Mouse (Mus musculus): ENCODE data around the gene Rbck1. TPM values are rescaled to one million over a fixed set of nuclear protein-coding genes. Genes with fewer than 3 reads are reported as not detected.

The Rbck1 gene
- polyA plus RNA-seq, 1 experiment, result 76.2 TPM

GRCm38 (mm10) chr2:152322198-152322597 is 10.3 kb downstream of the Rbck1 start:
- Histone ChIP-seq H3K36me3 (ENCODE audit: control insufficient read depth, insufficient read depth, low read length) (no peaks in the 10 kb centered on the region), H3K4me1 (ENCODE audit: control insufficient read depth, insufficient read depth, low read length) (no peaks in the 10 kb centered on the region), H3K4me3 (ENCODE audit: control insufficient read depth, low read depth, low read length) (no peak overlapping the region), H3K27ac (ENCODE audit: control insufficient read depth, insufficient read depth, low read depth, low read length) (no peak overlapping the region), H3K27me3 (ENCODE audit: control insufficient read depth, insufficient read depth, low read length) (no peaks in the 10 kb centered on the region)
- no peak for TF ChIP-seq CTCF (IDR thresholded peaks at IDR 0.05; ENCODE audit: control insufficient read depth, insufficient read depth, insufficient replicate concordance, low read depth, low read length)
- TF ChIP-seq POLR2A (IDR thresholded peaks at IDR 0.05; ENCODE audit: control insufficient read depth, low read depth, low read length), result no peak

DNA sequence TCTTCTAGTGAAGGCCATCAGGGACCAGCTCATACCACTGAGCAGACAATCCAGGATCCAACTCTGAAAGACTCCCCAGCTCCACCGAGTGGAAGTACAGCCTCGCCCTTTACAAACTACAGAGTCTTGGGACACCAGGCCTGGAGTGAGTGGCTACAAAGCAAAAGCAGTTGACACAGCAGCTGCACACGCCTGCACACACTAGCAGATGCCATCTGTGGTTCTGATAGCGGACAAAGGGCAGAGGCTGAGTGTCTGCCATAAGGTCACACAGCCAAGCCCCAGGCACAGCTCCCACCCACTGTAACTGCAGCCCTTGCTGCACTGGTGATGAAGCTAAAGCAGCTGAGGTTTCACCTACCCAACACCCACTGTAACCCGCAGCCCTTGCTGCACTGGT is 10.9 kb downstream of the Rbck1 start:
- Histone ChIP-seq H3K4me1 (ENCODE audit: control insufficient read depth, insufficient read depth, low read length) (no peaks in the 10 kb centered on the region), H3K4me3 (ENCODE audit: control insufficient read depth, low read depth, low read length) (no peak overlapping the region), H3K36me3 (ENCODE audit: control insufficient read depth, insufficient read depth, low read length) (no peaks in the 10 kb centered on the region), H3K27me3 (ENCODE audit: control insufficient read depth, insufficient read depth, low read length) (no peaks in the 10 kb centered on the region), H3K27ac (ENCODE audit: control insufficient read depth, insufficient read depth, low read depth, low read length) (no peak overlapping the region)
- TF ChIP-seq POLR2A (IDR thresholded peaks at IDR 0.05; ENCODE audit: control insufficient read depth, low read depth, low read length) (no peak), CTCF (IDR thresholded peaks at IDR 0.05; ENCODE audit: control insufficient read depth, insufficient read depth, insufficient replicate concordance, low read depth, low read length) (no peak)

DNA sequence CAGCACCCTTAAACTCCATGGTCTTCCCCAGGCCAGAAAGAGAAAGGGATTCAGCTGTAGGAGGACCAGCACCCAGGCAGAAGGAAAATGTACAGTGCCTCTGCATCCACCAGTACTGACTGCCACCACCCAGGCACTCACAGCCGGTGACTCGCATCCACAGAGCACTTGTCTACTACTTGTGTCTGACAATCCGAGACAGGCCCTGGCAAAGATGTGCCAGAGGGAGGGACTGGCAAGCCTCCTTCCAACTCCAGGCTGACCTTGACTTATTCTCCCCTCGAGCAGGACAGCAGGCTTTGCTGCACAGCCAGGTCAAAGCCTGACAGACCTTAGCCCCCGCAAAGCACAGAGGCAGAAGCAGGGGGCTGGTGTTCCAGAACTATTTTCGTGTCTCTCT is 15.4 kb downstream of the Rbck1 start:
- no peaks in the 10 kb centered on the region for H3K27me3 ChIP-seq (ENCODE audit: control insufficient read depth, insufficient read depth, low read length)
- H3K27ac ChIP-seq (ENCODE audit: control insufficient read depth, insufficient read depth, low read depth, low read length), result no peak overlapping the region
- H3K36me3 ChIP-seq (ENCODE audit: control insufficient read depth, insufficient read depth, low read length), result no peaks in the 10 kb centered on the region; the same call in 1 of the 2 replicates
- TF ChIP-seq CTCF (IDR thresholded peaks at IDR 0.05; ENCODE audit: control insufficient read depth, insufficient read depth, insufficient replicate concordance, low read depth, low read length), result no peak
- TF ChIP-seq POLR2A (IDR thresholded peaks at IDR 0.05; ENCODE audit: control insufficient read depth, low read depth, low read length), result no peak
- H3K4me1 ChIP-seq (ENCODE audit: control insufficient read depth, insufficient read depth, low read length), result no peaks in the 10 kb centered on the region
- H3K4me3 ChIP-seq (ENCODE audit: control insufficient read depth, low read depth, low read length), result no peak overlapping the region

DNA sequence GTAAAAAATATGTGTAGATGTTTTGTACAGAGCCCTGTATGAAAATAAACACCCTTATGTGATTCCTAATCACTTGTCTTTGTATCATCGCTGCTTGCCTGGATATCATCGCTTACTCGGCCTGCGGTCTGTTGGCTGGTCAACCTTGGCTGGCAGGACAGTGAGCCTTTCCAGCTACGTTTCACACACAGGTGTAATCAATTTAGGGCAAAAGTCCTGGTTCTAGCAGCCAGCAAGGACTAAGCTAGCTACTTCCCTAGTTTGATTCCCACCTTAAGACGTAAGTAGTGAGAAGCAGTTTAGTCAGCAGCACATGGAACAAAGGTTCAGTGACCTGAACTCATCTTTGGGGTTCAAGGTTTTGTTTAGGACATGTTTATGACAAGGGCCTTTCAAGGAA is 18.5 kb downstream of the Rbck1 start:
- Histone ChIP-seq H3K27me3 (ENCODE audit: control insufficient read depth, insufficient read depth, low read length) (no peaks in the 10 kb centered on the region), H3K4me3 (ENCODE audit: control insufficient read depth, low read depth, low read length) (no peak overlapping the region), H3K36me3 (ENCODE audit: control insufficient read depth, insufficient read depth, low read length) (no peaks in the 10 kb centered on the region; the same call in 1 of the 2 replicates), H3K27ac (ENCODE audit: control insufficient read depth, insufficient read depth, low read depth, low read length) (no peak overlapping the region), H3K4me1 (ENCODE audit: control insufficient read depth, insufficient read depth, low read length) (no peaks in the 10 kb centered on the region)
- no peak for TF ChIP-seq POLR2A (IDR thresholded peaks at IDR 0.05; ENCODE audit: control insufficient read depth, low read depth, low read length)
- TF ChIP-seq CTCF (IDR thresholded peaks at IDR 0.05; ENCODE audit: control insufficient read depth, insufficient read depth, insufficient replicate concordance, low read depth, low read length), result no peak

- H3K36me3 ChIP-seq (ENCODE audit: control insufficient read depth, insufficient read depth, low read length), result no peaks in the 10 kb centered on the region; the same call in 1 of the 2 replicates
- H3K4me1 ChIP-seq (ENCODE audit: control insufficient read depth, insufficient read depth, low read length), result no peaks in the 10 kb centered on the region
- H3K27ac ChIP-seq (ENCODE audit: control insufficient read depth, insufficient read depth, low read depth, low read length), result no peak overlapping the region
- TF ChIP-seq CTCF (IDR thresholded peaks at IDR 0.05; ENCODE audit: control insufficient read depth, insufficient read depth, insufficient replicate concordance, low read depth, low read length) (no peak), POLR2A (IDR thresholded peaks at IDR 0.05; ENCODE audit: control insufficient read depth, low read depth, low read length) (no peak)
- no peaks in the 10 kb centered on the region for H3K27me3 ChIP-seq (ENCODE audit: control insufficient read depth, insufficient read depth, low read length)
- no peak overlapping the region for H3K4me3 ChIP-seq (ENCODE audit: control insufficient read depth, low read depth, low read length)
Measured at GRCm38 (mm10) chr2:152312996-152313395, 19.5 kb downstream of the Rbck1 start.

GRCm38 (mm10) chr2:152307186-152307585 is 25.3 kb downstream of the Rbck1 start:
- Histone ChIP-seq H3K4me3 (ENCODE audit: control insufficient read depth, low read depth, low read length) (no peak overlapping the region), H3K36me3 (ENCODE audit: control insufficient read depth, insufficient read depth, low read length) (peaks cover 1% of the 10 kb centered on the region; the same call in 1 of the 2 replicates), H3K27ac (ENCODE audit: control insufficient read depth, insufficient read depth, low read depth, low read length) (no peak overlapping the region), H3K4me1 (ENCODE audit: control insufficient read depth, insufficient read depth, low read length) (no peaks in the 10 kb centered on the region), H3K27me3 (ENCODE audit: control insufficient read depth, insufficient read depth, low read length) (no peaks in the 10 kb centered on the region)
- TF ChIP-seq POLR2A (IDR thresholded peaks at IDR 0.05; ENCODE audit: control insufficient read depth, low read depth, low read length), result no peak
- no peak for TF ChIP-seq CTCF (IDR thresholded peaks at IDR 0.05; ENCODE audit: control insufficient read depth, insufficient read depth, insufficient replicate concordance, low read depth, low read length)

GRCm38 (mm10) chr2:152305480-152305879 is 27.0 kb downstream of the Rbck1 start:
- H3K36me3 ChIP-seq (ENCODE audit: control insufficient read depth, insufficient read depth, low read length), result peaks cover 1% of the 10 kb centered on the region; the same call in 1 of the 2 replicates
- H3K27ac ChIP-seq (ENCODE audit: control insufficient read depth, insufficient read depth, low read depth, low read length), result no peak overlapping the region
- H3K4me3 ChIP-seq (ENCODE audit: control insufficient read depth, low read depth, low read length), result no peak overlapping the region
- TF ChIP-seq CTCF (IDR thresholded peaks at IDR 0.05; ENCODE audit: control insufficient read depth, insufficient read depth, insufficient replicate concordance, low read depth, low read length) (no peak), POLR2A (IDR thresholded peaks at IDR 0.05; ENCODE audit: control insufficient read depth, low read depth, low read length) (no peak)
- H3K4me1 ChIP-seq (ENCODE audit: control insufficient read depth, insufficient read depth, low read length), result no peaks in the 10 kb centered on the region
- H3K27me3 ChIP-seq (ENCODE audit: control insufficient read depth, insufficient read depth, low read length), result no peaks in the 10 kb centered on the region

DNA sequence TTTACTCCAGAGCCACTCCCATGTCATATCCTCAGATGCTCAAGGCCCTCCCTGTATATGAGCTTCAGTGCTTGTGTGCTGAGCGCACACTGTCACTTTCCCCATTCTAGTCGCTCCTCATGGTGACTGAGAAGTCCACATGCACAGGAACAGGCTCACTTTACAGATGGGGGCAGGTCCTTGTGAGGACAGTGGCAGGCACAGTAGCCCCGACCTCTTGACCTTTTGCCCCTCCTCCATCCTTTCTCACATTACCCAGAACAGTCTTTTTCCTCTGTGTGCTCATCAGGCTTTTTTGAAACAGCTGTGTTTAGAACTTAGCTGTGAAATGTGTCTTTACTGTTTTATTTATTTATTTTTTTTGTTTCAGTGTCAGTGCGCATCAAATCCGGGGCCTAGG is 28.7 kb downstream of the Rbck1 start:
- Histone ChIP-seq H3K4me1 (ENCODE audit: control insufficient read depth, insufficient read depth, low read length) (no peaks in the 10 kb centered on the region), H3K4me3 (ENCODE audit: control insufficient read depth, low read depth, low read length) (no peak overlapping the region), H3K36me3 (ENCODE audit: control insufficient read depth, insufficient read depth, low read length) (peaks cover 1% of the 10 kb centered on the region; the same call in 1 of the 2 replicates), H3K27ac (ENCODE audit: control insufficient read depth, insufficient read depth, low read depth, low read length) (no peak overlapping the region), H3K27me3 (ENCODE audit: control insufficient read depth, insufficient read depth, low read length) (no peaks in the 10 kb centered on the region)
- TF ChIP-seq CTCF (IDR thresholded peaks at IDR 0.05; ENCODE audit: control insufficient read depth, insufficient read depth, insufficient replicate concordance, low read depth, low read length) (no peak), POLR2A (IDR thresholded peaks at IDR 0.05; ENCODE audit: control insufficient read depth, low read depth, low read length) (no peak)
